Mouse (Mus musculus) Muller cell, postnatal 12 days (primary cell): Measurements from ENCODE around the gene Abcb4.
A peak's percentile ranks its signal among the peaks of the same experiment; 100 is the strongest.
"Not testable (repeated sequence)": the region's sequence is repeated elsewhere in the genome, so short reads cannot be mapped to it uniquely, and the experiment has no call there.

Experiments used
- DNase-seq: peaks from one replicate; pipeline ENCODE4 v3.0.0-alpha.2; 2015; ENCODE audit errors: inconsistent ontology term

Gene Abcb4

DNA sequence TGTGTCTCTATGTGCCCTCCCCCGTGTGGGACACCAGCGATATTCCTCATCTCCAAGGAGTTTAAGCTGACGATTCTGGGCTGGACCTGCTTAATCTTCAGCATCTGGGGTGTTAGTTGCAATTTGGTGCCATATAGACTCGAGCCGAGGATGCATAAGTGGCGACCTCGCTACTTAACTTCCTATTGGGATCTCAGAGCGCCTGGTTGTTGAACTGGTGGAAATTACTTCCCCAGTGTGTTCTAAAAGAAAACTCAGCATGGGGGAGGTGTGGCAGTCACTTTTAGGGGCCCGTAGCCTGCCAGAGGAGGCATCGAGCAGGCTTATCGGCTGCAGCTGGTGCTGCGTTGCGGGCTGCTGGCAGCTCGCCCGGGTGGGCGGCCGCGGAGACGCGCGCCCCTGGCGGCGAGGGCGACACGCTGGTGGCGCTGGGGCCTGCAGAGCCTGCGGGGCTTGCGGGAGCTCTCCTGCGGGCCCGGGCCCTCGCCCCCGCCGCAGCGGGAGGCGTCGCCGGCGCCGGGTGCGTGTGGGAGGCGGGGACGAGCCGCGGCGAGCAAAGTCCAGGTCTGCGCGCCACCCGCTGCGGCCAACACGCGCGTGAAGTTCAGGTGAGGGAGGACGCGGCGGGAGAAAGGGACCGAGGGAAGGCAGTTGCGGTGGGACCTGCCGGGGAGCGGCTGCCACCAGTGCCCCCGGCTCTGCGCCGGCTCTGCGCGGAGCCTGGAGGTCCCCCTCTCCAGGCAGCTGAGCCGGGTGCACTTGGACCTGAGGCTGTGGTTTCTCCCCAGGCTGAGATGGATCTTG is at the start of gene Abcb4:
TSS of gene Abcb4 (plus strand) at position 418 of the 804 bp plus-strand sequence.
- DNase-seq = peak; percentile 74

DNA sequence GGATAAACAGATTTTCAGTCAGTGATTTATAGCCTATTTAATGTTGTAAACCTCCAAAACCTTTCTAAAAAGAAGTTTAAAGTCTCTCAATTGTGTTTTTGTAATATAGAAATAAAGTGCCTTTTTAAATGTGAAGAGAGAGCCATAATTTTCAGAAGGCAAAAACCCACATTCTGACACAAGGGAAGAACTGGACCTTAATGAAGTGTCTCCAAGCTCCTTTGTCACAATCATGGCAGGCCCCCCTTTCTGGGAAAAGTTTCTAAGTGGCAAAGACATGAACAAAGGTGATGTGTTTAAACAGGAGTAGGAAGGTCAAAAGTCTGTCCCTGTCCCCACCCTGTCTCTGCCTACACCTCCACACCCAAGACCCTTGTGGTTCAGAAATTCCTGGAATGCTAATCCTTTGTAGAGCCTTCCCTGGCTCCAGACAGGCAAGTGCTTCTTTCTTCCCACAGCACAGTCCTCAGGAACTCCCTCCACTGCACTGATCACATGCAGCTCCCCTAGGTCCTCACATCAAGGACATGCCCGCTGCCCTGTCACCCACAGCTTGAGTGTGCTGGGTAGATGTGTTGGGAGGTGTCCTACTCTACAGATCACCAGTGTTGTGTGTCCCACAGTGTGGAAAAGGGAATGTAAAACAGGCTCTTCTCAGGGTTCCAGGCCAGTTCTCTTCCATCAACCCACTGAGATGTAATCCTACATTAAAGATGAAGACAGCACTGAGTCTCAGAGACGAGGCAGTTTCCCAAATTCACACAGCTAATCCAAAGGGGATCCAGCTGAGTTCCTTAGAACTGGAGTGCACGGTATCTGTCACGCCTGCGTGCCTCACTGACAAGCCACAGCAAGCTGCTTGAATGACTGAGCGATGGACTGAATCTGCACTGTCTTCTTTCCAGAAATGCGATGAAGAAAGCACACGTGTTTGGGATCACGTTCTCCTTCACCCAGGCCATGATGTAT is 44.6 kb upstream of the Abcb4 start:
- not testable (repeated sequence) for DNase-seq

DNA sequence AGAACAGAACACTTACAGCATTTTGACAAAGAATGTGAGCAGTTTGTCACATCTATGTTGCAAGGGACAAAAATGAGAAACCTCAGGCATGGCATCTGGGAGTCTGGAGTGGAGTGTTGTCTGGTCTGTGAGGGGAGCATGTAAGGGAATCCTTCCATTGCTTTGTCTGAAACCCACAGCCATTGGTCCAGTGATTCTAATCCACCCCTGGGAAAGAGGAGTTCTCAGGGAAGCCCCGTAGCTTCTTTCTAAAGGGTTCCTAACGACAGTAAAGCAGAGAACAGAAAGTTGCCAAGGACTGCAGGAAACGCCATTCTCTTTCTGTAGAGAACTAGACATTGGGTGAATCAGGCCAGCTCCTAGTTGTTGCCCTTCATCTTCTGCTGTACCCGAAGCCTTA is 42.7 kb upstream of the Abcb4 start:
- no peak for DNase-seq

DNA sequence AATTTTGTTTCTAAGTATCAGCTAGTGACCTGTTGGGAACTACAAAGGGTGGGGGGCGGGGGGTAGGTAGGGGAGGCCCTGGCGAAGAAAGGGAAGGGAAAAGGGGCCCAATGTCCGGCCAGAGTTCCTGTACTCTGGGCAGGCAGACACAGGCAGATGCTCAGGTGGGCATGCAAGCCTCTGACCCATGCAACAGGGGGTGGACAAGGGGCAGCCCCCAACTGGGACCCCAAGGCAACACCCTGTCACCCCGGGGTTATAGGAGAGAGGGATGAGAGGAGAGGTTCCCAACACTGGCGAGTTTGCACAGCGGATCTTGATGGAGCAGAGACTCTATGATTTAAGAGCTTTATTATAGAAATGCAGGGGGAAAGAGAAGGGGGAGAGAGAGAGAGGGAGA is 36.3 kb upstream of the Abcb4 start:
- DNase-seq = no peak

DNA sequence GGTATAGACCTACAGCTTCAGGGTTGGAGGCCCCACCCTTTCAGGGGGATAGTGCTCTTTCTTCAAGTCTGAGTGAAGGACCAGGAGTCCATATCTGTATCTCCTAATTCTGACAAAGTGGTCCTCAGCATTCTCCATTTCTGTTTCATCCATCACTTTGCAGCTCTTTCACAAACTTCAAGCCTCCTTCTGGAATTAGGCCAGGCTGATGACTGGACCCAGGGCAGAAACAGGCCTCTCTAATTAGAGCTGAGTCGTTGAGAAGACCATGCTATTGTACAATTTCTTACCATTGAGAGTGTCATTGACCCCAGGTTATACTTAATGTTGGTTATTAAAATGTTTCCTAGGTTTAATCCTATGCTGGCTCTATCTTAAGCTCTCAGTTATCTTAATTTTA is 31.7 kb upstream of the Abcb4 start:
- no peak for DNase-seq

DNA sequence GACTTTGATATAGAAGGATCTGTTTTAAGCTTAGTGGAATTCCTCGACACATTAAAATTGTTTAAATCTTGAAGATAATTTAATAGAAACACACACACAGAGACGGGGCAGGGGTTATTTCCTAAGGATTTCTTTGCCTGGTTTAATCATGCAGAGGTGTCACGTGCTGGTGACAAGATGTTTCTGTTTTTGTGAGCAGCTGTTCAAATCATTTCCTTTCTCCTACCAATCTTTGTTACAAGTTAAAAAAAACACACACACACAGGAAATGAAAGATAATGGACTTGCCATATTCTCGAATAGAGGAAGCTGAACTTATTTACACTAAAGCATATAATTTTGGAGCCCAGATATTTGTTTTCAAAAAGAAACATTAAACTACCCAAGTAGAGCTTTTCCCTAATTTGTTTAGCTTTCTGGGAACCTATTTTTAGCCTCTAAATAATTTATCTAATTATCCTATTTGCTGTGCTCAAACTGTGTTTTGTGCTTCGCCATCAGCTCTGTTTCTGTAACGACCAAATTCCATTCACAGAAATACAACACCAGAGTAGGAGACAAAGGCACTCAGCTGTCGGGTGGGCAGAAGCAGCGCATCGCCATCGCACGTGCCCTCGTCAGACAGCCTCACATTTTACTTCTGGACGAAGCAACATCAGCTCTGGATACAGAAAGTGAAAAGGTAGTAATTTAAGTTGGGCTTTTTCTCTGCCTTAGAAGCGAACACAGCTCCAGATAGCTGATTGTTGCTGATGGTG is 29.8 kb upstream of the Abcb4 start:
- no peak for DNase-seq

DNA sequence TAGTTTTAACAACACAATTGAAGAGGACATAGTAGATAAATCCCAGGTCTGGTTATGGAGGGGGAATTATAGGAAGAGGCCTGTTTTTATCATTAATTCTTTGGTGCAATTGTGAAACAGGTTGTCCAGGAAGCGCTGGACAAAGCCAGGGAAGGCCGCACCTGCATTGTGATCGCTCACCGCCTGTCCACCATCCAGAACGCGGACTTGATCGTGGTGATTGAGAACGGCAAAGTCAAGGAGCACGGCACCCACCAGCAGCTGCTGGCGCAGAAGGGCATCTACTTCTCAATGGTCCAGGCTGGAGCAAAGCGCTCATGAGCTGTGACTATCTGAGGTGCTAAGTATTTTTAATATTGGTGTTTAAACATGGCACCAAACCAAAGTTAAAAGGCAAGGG is 27.9 kb upstream of the Abcb4 start:
- not testable (repeated sequence) for DNase-seq

DNA sequence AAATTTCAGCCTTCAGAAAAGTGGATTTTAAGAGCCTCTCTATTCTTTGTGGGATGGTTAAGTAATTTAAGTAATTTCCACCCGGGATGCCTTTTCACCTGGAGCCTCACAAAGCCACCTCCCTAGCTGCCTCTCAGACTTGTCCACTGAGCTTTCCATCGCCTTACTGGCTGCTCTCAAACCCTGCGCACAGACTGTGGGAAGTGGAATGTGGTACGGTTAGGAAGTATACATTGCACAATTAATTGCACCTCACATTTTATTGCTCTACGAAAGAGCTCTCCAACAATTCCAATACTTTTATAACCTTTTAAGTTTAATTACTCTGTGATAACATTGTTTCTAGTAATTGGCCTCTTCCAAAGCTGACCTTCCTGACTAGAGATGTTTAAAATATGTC is 27.2 kb upstream of the Abcb4 start:
- DNase-seq = no peak

DNA sequence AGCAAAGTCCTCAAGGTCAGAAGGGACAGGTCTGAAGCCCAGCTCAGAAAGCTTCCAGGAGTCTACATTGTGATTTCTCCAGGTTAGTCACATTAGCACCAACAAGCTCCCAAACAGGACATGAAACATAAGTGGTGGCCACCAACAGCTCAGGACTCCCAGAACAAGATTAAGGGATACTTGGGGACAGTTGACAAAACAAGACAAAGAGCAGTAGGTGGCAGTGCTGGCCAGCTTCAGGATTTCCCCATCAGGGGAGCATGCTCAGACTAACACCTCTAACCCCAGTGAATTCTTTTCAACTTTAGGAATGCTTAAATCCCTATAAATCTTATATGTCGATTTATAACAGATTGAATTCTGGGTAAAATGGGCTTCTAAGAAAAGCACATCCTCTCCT is 25.5 kb upstream of the Abcb4 start:
- peak; percentile 31 for DNase-seq

DNA sequence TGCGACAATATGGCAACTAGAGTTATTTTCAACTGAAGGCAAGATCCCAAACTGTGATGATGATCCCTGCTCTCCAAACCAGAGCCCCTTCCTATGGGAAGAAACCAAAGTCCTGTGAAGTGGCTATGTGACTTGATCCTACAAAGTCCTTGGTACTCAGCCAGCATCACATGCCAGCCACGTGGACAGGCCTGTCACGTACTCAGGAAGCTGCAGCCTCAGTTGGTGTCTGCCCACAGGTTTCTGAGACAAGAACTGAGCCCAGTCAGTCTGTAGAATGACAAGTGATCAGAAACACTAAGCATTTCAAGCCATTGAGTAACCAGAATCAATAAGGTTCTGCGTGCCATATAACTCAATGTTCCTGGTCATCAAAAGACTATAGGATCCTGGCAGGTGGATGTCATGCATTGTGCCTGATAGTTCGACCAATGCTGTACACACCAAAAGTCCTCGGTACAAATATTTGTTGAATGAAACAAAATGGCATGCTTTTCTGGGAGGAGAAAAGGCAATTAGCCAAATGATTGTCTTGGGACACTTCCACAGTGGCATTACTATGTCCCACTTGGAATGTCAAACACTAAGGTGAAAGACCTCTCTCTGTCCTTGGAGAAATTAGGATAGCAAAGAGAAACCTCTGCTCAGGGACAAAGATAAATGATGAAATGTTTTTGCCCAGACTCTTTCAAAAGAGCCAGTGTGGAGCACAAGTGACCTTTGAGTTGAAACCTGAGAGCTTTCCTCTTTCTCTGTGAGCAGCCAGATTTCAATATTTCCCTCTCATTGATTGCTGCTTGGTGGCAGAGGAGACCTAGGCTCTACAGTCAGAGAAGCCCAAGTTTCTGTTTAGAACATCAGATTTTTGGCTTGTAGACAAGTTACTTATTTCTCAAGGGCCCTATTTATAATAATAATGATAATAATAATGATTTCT is 20.3 kb upstream of the Abcb4 start:
- no peak for DNase-seq

DNA sequence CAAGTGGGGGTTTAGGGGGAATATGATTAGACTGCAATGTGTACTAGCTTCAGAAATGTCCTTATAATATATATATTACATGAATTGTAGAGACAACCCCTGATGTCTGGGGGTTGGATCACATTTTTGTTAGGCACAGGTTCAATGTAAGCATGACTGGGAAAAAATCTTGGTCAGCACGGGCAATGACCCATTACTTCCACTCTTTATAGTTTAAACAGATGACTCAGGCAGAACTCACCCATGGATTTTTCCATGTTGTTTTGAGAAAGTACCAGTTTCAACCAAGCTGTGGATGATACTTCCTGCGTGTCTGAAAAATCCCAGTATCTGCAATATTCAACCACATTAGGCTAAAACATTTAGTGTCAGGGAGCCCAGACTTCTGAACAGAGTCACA is 16.4 kb upstream of the Abcb4 start:
- DNase-seq = no peak

DNA sequence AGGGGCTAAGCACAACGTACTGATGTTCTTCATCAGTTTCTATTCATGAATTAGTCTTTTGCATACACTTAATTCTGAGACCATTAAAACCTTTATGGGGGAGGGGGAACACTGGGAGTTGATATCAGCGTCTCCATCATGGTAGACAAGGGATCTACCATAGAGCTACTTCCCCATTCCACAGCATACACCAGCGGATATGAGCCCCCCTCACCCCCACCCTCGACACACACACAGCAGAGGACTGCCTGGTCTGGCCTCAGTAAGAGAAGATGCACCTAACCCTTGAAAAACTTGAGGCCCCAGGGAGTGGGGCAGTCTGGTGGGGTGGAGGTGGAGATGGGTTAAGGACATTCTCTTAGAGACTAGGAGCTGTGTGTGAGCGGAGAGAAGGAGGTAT is 15.7 kb upstream of the Abcb4 start:
- DNase-seq = no peak

DNA sequence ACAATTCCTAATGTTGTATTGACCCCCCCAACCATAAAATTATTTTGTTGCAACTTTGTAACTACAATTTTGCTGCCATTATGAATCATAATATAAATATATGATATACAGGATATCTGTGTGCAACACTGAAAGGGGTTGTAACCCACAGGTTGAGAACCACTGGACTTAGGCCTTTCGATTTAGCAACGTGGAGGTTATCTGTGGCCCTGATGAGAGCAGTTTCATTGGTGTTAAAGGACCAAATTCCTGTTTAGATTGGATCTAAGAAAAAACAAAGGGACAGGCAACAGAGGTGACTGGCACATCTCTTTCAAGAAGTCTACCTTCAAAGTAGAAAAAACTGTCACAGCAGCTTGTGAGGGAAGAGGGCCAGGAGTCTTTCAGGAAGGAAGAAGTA is 7.7 kb upstream of the Abcb4 start:
- DNase-seq = no peak

DNA sequence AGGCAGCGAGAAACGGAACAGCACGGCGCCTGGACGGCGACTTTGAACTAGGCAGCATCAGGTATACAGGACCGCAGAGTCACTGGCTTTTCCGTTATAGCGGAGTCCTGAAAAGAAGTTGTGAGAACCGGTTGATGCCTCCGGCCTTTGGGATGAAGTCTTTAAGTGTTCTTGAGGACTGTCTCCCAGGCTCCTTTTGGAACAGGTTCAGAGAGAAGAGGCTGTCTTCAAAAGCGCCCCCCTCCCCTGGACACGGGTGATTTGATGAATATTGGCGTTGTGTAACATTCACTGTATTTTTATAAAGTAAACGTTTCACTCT is 548 bp downstream of the Abcb4 start:
- DNase-seq = no peak

DNA sequence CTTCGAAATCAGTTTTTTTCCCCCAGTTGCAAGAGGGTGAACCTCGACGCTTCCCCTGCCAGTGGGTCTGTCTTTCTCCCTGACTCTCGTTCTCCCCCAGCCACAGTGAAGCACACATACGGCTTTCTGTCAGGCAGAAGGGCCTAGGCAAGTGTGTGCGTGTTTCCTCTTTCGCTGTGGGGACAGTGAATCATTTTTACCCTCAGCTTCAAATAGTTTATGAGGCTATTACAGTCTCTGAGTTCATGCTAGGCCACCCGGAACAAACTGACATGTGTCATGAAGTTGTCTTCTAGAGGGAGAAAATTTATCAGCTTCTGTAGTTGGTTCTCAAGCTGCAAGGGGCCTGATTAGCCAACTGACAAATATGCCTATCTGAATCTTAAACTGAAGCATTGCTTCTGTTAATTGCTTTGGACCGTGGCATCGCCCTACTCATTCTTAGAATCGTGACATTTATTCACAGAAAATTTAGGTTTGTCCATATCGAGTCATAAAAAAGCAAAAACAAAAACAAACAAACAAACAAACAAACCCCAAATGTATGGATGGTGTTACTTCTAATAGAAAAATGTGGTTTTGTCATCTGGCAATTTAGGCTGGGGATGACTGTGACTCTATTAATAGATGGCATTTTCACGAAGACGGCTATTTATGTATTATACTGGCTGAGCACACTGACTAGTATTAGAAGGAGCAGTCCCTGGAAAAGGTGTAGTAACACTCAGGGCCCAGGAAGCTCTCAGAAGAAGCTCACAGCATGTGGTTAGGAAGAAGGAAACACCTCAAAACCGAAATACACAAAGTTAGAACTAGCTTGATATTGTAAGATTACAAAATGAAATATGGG is 1.3 kb downstream of the Abcb4 start:
- no peak for DNase-seq

DNA sequence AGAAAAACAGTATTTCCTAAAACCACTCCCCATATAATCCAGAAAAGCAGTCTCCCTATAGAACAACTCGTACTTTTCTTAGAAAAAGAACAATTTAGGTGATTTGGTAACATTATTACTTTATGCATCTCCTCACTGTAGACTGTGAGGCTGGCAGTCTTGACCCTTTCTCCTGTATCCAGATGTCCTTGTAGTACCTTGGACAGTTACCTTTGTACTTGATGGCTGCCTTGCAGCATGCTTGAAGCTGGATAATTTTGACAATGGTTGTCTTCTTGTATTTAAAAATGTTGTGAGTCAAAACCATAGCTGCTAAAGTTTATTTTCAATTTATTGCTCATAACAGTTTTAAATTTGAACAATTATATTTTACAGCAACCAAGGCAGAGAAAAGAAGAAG is 2.7 kb downstream of the Abcb4 start:
- peak; percentile 3 for DNase-seq

DNA sequence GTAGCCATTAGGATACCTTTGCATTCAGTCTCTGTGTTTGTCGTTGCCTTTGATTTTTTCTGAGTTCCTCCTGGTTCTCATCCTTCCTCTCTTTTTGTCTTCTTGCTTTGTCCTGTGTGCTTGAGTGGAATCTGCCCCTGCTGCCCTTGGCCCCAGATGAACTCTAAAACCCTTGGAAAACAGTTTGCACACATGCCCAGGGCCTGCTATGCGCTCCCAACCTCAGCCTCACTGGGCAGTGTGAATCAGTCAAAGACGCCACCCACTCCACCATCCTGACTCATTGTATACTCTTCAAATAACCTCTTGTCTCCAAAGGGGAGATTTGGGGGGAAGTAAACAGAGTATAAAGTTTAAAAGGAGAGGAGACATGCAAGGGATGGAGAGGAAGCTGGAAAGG is 4.7 kb downstream of the Abcb4 start:
- DNase-seq = no peak

DNA sequence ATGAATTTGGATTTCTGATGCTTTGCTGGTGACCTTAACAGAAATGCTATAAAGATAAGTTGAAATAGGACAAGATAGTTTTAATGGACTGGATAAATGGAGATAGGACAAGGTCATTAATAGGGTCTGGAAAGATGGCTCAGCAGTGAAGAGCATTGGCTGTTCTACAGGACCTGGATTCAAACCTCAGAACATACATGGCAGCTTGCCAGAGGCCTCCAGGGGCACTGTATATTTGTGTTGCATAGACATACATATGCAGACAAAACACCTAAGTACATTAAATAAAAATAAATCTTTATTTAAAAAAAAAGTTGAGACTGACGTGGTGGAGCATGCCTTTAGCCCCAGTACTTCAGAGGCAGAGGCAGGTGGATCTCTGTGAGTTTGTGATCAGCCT is 7.5 kb downstream of the Abcb4 start:
- no peak for DNase-seq

DNA sequence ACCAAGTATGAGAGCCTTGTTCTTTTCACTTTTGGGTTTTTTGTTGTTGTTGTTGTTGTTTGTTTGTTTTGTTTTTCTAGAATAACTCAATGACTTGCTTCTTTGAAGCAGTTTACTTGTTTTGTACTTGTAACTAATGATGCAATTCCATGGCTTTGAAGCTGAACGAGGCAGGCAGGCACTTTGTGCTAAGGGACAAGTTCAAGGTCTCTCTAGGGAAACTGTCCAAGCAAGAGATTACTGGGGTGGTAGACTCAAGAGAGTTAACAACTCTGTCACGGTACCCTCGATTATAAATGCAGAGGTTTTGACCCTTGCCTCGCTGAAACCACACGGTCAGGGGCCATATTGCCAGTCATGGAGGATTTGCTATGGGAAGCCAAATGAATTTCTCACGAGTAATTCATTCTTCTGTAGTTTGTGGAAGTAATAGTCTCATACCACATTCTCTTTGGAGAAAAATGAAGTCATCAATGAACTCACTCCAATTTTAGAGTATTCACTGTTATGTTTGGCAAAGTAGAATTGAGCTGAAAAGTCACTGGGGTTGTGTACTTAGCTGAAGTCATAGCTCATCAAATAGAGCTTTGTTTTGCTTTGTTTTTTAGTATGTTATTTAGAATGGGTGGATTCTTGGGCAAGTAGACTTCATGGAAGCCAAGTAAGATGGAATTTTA is 8.8 kb downstream of the Abcb4 start:
- DNase-seq = peak; percentile 27

DNA sequence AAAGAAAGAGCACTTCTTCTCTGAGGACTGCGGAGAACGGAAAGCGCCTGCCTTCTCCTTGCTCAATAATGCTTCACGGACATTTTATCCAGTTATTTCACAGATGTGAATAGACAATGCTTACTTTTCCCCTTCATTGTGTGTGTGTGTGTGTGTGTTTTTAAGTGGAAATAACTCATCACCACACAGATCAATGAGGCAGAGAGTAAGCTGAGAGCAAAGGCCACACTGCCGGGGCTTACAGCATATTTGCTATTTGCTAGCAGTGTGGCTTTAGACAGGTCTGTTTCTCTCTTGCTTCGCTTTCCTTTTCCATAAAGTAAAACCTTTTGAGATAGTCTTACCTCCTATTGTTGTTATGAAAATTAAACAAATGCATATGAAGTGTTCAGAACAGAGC is 11.0 kb downstream of the Abcb4 start:
- no peak for DNase-seq
